Mouse (Mus musculus): Measurements from ENCODE around the gene Rnd2. TPM values are rescaled to one million over a fixed set of nuclear protein-coding genes. Genes with fewer than 3 reads are reported as not detected.
"Not testable (repeated sequence)": the region's sequence is repeated elsewhere in the genome, so short reads cannot be mapped to it uniquely, and the experiment has no call there.

Gene Rnd2
- polyA plus RNA-seq, 1 experiment from 2014 or later, result 7.6 TPM

GRCm38 (mm10) chr11:101471926-101472325, 7.1 kb downstream of the Rnd2 start:
- peaks cover 9% of the 10 kb centered on the region for H3K4me1 ChIP-seq (replicated peaks; ENCODE audit: control insufficient read depth, insufficient read depth, low read length)
- H3K4me2 ChIP-seq (ENCODE audit: low read depth, low read length), result no peak overlapping the region
- ATAC-seq (ENCODE audit: low read depth), result no peak
- H3K27me3 ChIP-seq (ENCODE audit: control insufficient read depth, insufficient read depth, low read depth, low read length), result no peaks in the 10 kb centered on the region; the same call in 1 of the 2 replicates
- H3K9me3 ChIP-seq (ENCODE audit: control insufficient read depth, low read length), result no peaks in the 10 kb centered on the region
- H3K9ac ChIP-seq (ENCODE audit: low read length), result no peak overlapping the region
- 47% methylated on average over 3 of the region's 3 CpGs for WGBS
- H3K27ac ChIP-seq (ENCODE audit: low read length), result no peak overlapping the region
- no peak overlapping the region for H3K4me3 ChIP-seq (ENCODE audit: low read length)
- H3K36me3 ChIP-seq (ENCODE audit: control insufficient read depth, insufficient read depth, low read length), result no peaks in the 10 kb centered on the region

GRCm38 (mm10) chr11:101472336-101472735, 7.5 kb downstream of the Rnd2 start:
- Histone ChIP-seq H3K36me3 (ENCODE audit: control insufficient read depth, insufficient read depth, low read length) (no peaks in the 10 kb centered on the region), H3K27me3 (ENCODE audit: control insufficient read depth, insufficient read depth, low read depth, low read length) (no peaks in the 10 kb centered on the region; the same call in 1 of the 2 replicates), H3K9ac (ENCODE audit: low read length) (no peak overlapping the region), H3K27ac (ENCODE audit: low read length) (no peak overlapping the region), H3K9me3 (ENCODE audit: control insufficient read depth, low read length) (no peaks in the 10 kb centered on the region), H3K4me3 (ENCODE audit: low read length) (no peak overlapping the region), H3K4me1 (replicated peaks; ENCODE audit: control insufficient read depth, insufficient read depth, low read length) (peaks cover 8% of the 10 kb centered on the region), H3K4me2 (ENCODE audit: low read depth, low read length) (no peak overlapping the region)
- WGBS, result 39% methylated on average over 7 of the region's 7 CpGs
- ATAC-seq (ENCODE audit: low read depth), result no peak

DNA sequence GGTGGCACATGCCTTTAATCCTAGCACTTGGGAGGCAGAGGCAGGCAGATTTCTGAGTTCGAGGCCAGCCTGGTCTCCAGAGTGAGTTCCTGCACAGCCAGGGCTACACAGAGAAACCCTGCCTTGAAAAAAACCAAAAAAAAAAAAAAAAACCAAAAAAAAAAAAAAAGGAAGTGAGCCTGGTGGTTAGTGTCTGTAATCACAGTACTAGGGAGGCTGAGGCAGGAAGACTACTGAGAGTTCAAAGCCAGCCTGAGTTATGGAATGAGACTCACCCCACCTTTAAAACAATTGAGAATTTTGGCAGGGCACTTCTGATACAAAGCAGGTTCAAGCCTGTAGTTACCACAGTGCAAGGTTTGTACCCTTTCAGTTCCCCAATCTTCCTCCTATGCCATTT, 8.9 kb downstream of the Rnd2 start:
- 62% methylated on average over 1 of the region's 1 CpGs for WGBS
- H3K27me3 ChIP-seq (ENCODE audit: control insufficient read depth, insufficient read depth, low read depth, low read length); H3K4me1 ChIP-seq (replicated peaks; ENCODE audit: control insufficient read depth, insufficient read depth, low read length); H3K4me2 ChIP-seq (ENCODE audit: low read depth, low read length); H3K36me3 ChIP-seq (ENCODE audit: control insufficient read depth, insufficient read depth, low read length); H3K27ac ChIP-seq (ENCODE audit: low read length); H3K9me3 ChIP-seq (ENCODE audit: control insufficient read depth, low read length); H3K9ac ChIP-seq (ENCODE audit: low read length); H3K4me3 ChIP-seq (ENCODE audit: low read length); ATAC-seq (ENCODE audit: low read depth): not testable (repeated sequence)

DNA sequence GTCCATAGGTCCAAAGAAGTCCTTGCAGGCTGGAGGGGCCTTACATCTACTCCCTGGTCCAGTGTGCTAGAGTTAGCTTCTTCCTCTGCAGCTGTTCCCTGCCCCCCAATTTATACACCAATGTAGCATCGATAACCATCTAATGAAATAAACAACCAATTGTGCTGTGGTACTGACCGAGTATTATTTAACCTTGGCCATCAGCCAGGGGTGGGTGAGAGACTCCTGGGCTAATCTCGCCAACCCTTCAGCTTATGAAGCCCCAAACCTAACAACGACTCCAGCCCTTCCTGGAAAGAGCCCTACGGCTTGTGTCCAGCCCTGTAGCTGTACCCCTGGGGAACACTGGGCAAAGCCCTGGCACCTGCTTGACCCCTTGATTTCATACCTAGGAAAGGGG, 9.5 kb downstream of the Rnd2 start:
- Histone ChIP-seq H3K4me2 (ENCODE audit: low read depth, low read length) (no peak overlapping the region), H3K27ac (ENCODE audit: low read length) (no peak overlapping the region), H3K9ac (ENCODE audit: low read length) (no peak overlapping the region), H3K4me3 (ENCODE audit: low read length) (no peak overlapping the region), H3K36me3 (ENCODE audit: control insufficient read depth, insufficient read depth, low read length) (no peaks in the 10 kb centered on the region), H3K27me3 (ENCODE audit: control insufficient read depth, insufficient read depth, low read depth, low read length) (no peaks in the 10 kb centered on the region), H3K4me1 (replicated peaks; ENCODE audit: control insufficient read depth, insufficient read depth, low read length) (peaks cover 6% of the 10 kb centered on the region), H3K9me3 (ENCODE audit: control insufficient read depth, low read length) (no peaks in the 10 kb centered on the region)
- no peak for ATAC-seq (ENCODE audit: low read depth)
- WGBS, result 57% methylated on average over 5 of the region's 5 CpGs

DNA sequence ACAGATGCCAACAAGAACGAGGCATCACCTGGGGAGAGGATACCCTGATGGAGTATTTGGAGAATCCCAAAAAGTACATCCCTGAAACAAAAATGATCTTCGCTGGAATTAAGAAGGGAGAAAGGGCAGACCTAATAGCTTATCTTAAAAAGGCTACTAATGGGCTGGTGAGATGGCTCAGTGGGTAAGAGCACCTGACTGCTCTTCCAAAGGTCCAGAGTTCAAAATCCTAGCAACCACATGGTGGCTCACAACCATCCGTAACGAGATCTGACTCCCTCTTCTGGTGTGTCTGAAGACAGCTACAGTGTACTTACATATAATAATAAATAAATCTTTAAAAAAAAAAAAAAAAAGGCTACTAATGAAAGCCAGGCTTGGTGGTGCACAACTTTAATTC, 11.6 kb downstream of the Rnd2 start:
- not testable (repeated sequence) for H3K4me1 ChIP-seq (replicated peaks; ENCODE audit: control insufficient read depth, insufficient read depth, low read length); H3K9me3 ChIP-seq (ENCODE audit: control insufficient read depth, low read length); H3K36me3 ChIP-seq (ENCODE audit: control insufficient read depth, insufficient read depth, low read length); H3K27ac ChIP-seq (ENCODE audit: low read length); H3K27me3 ChIP-seq (ENCODE audit: control insufficient read depth, insufficient read depth, low read depth, low read length); H3K4me2 ChIP-seq (ENCODE audit: low read depth, low read length); H3K9ac ChIP-seq (ENCODE audit: low read length); ATAC-seq (ENCODE audit: low read depth); H3K4me3 ChIP-seq (ENCODE audit: low read length)
- WGBS, result 69% methylated on average over 4 of the region's 4 CpGs

DNA sequence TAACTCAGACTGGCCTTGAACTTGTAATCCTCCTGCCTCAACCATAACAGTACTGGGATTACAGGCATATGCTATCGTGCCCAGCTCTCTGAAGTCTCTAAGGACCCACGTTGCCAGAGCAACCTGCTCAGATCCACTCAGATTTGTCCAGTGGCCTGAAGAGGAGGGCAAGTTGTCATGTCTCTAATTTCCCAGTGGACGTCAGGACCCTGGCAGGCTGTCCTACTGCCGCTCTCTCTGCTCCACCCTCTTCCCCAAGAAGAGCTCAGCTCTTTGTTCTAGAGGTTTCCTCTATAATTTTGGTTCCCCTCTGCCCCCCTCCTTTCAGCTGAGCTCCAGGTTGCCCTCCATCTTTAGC, 12.4 kb downstream of the Rnd2 start:
- no peak for ATAC-seq (ENCODE audit: low read depth)
- Histone ChIP-seq H3K36me3 (ENCODE audit: control insufficient read depth, insufficient read depth, low read length) (no peaks in the 10 kb centered on the region), H3K4me3 (ENCODE audit: low read length) (no peak overlapping the region), H3K27ac (ENCODE audit: low read length) (no peak overlapping the region), H3K27me3 (ENCODE audit: control insufficient read depth, insufficient read depth, low read depth, low read length) (no peaks in the 10 kb centered on the region), H3K4me1 (replicated peaks; ENCODE audit: control insufficient read depth, insufficient read depth, low read length) (peaks cover 8% of the 10 kb centered on the region), H3K9ac (ENCODE audit: low read length) (no peak overlapping the region), H3K4me2 (ENCODE audit: low read depth, low read length) (no peak overlapping the region), H3K9me3 (ENCODE audit: control insufficient read depth, low read length) (no peaks in the 10 kb centered on the region)
- WGBS, result 32% methylated on average over 4 of the region's 4 CpGs

- Histone ChIP-seq H3K27ac (ENCODE audit: low read length) (no peak overlapping the region), H3K36me3 (ENCODE audit: control insufficient read depth, insufficient read depth, low read length) (no peaks in the 10 kb centered on the region), H3K4me3 (ENCODE audit: low read length) (no peak overlapping the region), H3K9me3 (ENCODE audit: control insufficient read depth, low read length) (no peaks in the 10 kb centered on the region), H3K4me1 (replicated peaks; ENCODE audit: control insufficient read depth, insufficient read depth, low read length) (peaks cover 8% of the 10 kb centered on the region), H3K9ac (ENCODE audit: low read length) (no peak overlapping the region), H3K27me3 (ENCODE audit: control insufficient read depth, insufficient read depth, low read depth, low read length) (no peaks in the 10 kb centered on the region), H3K4me2 (ENCODE audit: low read depth, low read length) (no peak overlapping the region)
- ATAC-seq (ENCODE audit: low read depth), result no peak
- 63% methylated on average over 10 of the region's 10 CpGs for WGBS
These were observed 12.9 kb downstream of the Rnd2 start for GRCm38 (mm10) chr11:101477552-101478211.

GRCm38 (mm10) chr11:101479171-101479635, 14.4 kb downstream of the Rnd2 start:
- no peak for ATAC-seq (ENCODE audit: low read depth)
- peak overlapping the region; percentile 43 for H3K4me2 ChIP-seq (ENCODE audit: low read depth, low read length)
- no peaks in the 10 kb centered on the region for H3K9me3 ChIP-seq (ENCODE audit: control insufficient read depth, low read length)
- H3K9ac ChIP-seq (ENCODE audit: low read length), result peak overlapping the region; percentile 37; the same call in 1 of the 2 replicates
- WGBS, result 6% methylated on average over 18 of the region's 18 CpGs
- no peaks in the 10 kb centered on the region for H3K36me3 ChIP-seq (ENCODE audit: control insufficient read depth, insufficient read depth, low read length)
- H3K27ac ChIP-seq (ENCODE audit: low read length), result 0 out of 2 replicates have a peak overlapping the region, but pooled peaks have one; percentile 20
- H3K4me1 ChIP-seq (replicated peaks; ENCODE audit: control insufficient read depth, insufficient read depth, low read length), result peaks cover 8% of the 10 kb centered on the region
- no peaks in the 10 kb centered on the region for H3K27me3 ChIP-seq (ENCODE audit: control insufficient read depth, insufficient read depth, low read depth, low read length)
- H3K4me3 ChIP-seq (ENCODE audit: low read length), result peak overlapping the region; percentile 12

- ATAC-seq (ENCODE audit: low read depth), result no peak
- no peak overlapping the region for H3K4me2 ChIP-seq (ENCODE audit: low read depth, low read length)
- 13% methylated on average over 6 of the region's 6 CpGs for WGBS
These were observed 16.1 kb downstream of the Rnd2 start for GRCm38 (mm10) chr11:101480912-101481311.

More at GRCm38 (mm10) chr11:101480912-101481311, 16.1 kb downstream of the Rnd2 start:
- Histone ChIP-seq H3K36me3 (ENCODE audit: control insufficient read depth, insufficient read depth, low read length) (no peaks in the 10 kb centered on the region), H3K27ac (ENCODE audit: low read length) (no peak overlapping the region), H3K4me1 (replicated peaks; ENCODE audit: control insufficient read depth, insufficient read depth, low read length) (peaks cover 8% of the 10 kb centered on the region), H3K9me3 (ENCODE audit: control insufficient read depth, low read length) (no peaks in the 10 kb centered on the region), H3K4me3 (ENCODE audit: low read length) (no peak overlapping the region), H3K27me3 (ENCODE audit: control insufficient read depth, insufficient read depth, low read depth, low read length) (no peaks in the 10 kb centered on the region), H3K9ac (ENCODE audit: low read length) (no peak overlapping the region)

Data from lung, embryonic 16.5 days (tissue).